Mouse (Mus musculus) adrenal gland, adult 18-20 months (tissue): Measurements from ENCODE around the gene E2f2. TPM values are rescaled to one million over a fixed set of nuclear protein-coding genes. Genes with fewer than 3 reads are reported as not detected.
A peak's percentile ranks its signal among the peaks of the same experiment; 100 is the strongest.

ENCODE experiments used
- DNase-seq, 2 experiments: peaks; one replicate each; pipeline ENCODE4 v3.0.0; 2021 to 2022; ENCODE audit warnings: low spot score in 2 of 2
- total RNA-seq, 2 experiments: library from RNA; stranded (reverse); gene quantifications; 1 replicate in 1 of 2; 2 replicates in 1 of 2; pipeline ENCODE4 v1.2.3; 2021

Gene E2f2
- total RNA-seq, 2 experiments from 2014 or later: 1.9 to 3.2 TPM

DNA sequence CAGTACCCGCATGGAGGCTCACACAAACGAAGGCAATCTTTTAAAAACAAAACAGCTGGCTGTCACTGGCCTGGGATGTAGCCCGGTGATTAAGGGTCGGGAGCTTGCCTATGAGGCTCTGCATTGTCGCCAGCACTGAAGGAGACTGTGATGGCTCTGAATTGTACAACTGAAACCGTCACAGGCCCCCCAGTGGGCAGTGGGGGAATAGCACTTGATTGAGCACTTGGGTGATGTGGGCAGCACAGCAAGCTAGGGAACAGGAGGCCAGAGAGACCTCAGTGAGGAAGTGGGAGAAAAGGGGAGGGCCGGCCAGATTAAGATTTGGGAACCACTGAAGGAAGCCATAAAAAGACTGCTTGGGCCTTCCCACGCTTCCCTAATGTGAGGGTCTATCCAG is 67.4 kb downstream of the E2f2 start:
- peak; percentile 77 to 82 for DNase-seq

DNA sequence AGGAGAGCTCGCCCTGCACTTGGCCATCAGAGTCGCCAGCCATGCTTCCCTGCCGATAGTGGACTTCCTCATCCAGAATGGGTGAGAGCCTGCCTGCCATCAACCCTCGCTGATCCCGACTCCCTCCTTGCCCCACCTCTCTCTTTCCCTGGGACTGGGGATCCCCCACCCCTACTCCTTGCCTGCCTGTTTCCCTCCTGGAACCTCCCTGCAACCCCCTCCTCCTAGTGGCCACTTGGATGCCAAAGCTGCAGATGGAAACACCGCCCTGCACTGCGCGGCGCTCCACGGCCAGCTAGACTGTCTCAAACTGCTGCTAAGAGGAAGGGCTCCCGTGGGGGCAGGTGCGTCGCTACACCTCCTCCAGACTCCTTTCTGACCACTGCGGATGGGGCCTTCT is 67.9 kb downstream of the E2f2 start:
- no peak for DNase-seq

DNA sequence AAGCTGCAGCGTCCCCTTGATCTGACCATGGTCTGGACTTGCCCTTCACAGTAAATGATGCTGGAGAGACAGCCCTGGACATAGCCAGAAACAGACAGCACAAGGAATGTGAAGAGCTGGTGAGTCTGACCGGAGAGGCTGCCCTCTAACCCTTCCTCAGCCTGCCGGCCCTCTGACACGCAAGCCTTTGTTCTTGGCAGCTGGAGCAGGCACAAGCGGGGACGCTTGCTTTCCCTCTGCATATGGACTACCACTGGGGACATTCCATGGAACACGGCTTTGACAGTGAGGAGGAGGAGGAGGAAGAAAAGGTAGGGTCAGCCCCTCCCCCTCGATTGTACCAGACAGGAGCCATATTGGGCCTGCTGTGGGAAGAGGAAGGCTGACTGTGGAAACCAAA is 68.8 kb downstream of the E2f2 start:
- no peak for DNase-seq

DNA sequence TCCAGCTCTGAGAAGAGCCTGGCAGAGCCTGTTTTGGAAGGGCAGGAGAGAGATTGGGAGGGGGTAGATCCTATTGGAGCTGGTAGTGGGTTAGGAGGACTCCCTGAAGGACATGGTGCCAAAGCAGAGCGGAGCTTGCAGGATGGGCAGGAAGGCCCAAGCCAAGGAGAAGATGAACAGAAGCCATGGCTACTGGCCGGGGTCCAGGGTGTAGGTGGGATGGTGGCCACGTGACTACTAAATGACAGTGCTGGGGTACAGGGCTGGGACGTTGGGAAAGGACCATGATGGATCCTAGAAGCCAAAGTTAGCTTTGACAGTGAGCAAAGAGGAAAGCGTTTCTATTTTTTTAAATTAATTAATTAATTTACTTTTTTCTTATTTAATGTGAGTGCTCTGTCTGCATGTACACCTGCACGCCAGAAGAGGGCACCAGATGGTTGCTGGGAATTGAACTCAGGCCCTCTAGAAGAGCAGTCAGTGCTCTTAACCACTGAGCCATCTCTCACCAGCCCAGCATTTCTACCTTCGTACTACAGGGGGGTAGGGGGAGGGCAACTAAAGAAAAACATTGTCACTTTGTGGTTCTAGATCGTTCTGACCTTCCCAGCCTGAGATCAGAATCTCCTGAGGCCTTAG is 70.0 kb downstream of the E2f2 start:
- no peak for DNase-seq

DNA sequence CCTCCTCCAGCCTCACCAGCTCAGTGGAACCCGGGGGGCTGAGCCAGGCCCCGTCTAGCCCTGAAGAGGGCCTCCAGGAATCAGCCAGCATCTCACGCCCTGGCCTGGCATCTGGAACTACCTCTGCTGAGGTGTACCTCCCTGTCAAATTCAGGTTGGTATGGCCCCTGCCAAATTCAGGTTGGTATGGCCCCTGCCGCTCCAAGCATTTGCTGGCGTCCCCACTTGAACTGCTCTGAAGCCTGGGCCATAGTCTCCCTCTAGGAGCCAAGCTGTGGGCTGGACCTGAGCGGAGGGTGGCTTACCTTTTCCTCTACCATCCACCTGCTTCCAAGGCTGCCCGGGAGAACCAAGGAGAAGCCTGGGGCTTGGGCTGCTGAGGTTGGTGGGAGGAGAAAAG is 70.5 kb downstream of the E2f2 start:
- no peak for DNase-seq

DNA sequence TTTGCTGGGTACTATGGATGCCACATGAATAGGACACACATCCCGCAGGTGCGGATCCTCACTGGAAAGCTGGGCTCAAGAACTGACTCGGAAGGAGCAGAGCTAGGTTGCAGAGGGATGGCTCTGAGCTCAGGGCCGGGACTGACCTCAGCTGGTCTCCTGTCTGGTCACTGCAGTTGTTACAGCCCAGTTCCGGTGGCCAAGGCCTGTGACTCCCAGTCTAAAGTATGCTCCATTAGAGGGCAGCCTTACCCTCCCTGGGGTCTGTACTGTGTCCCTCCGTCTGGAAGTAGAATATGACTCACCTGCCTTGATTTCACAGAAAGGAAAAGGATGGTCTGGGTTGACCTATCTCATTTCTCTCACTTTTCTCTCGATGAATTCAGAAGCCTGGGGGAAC is 72.0 kb downstream of the E2f2 start:
- no peak for DNase-seq

Other genes starting within 250 kb of the E2f2 start
- 10 to 100 TPM; 53.2 to 62.3 TPM for gene Hmgcl, start 225.9 kb upstream of the E2f2 start, total RNA-seq
- 10 to 100 TPM; 18.2 to 43.2 TPM for gene Gale, start 208.7 kb upstream of the E2f2 start, total RNA-seq
- gene Lypla2, start 199.8 kb upstream of the E2f2 start, total RNA-seq: 10 to 100 TPM; 71.4 to 71.5 TPM
- 10 to 100 TPM; 29.4 to 31.4 TPM for gene Pithd1, start 185.1 kb upstream of the E2f2 start, total RNA-seq
- gene Eloa, start 150.6 kb upstream of the E2f2 start, total RNA-seq: 10 to 100 TPM; 41.4 to 41.7 TPM
- gene Rpl11, start 119.0 kb upstream of the E2f2 start, total RNA-seq: 100 to 1,000 TPM; 560 to 640 TPM
- 10 to 100 TPM; 47.4 to 77.7 TPM for gene Id3, start 28.9 kb upstream of the E2f2 start, total RNA-seq
- 1 to 10 TPM; 1.6 to 2.8 TPM for gene Asap3, start 34.0 kb downstream of the E2f2 start, total RNA-seq
- gene Tcea3, start 75.3 kb downstream of the E2f2 start, total RNA-seq: 1 to 10 TPM; 1.5 to 4.7 TPM
- 10 to 100 TPM; 15.5 to 17.2 TPM for gene Zfp46, start 112.3 kb downstream of the E2f2 start, total RNA-seq
- gene Hnrnpr, start 138.5 kb downstream of the E2f2 start, total RNA-seq: 10 to 100 TPM; 52.2 to 64.3 TPM